Mouse (Mus musculus): ENCODE measurements around the gene Dnajb12. TPM values are rescaled to one million over a fixed set of nuclear protein-coding genes. Genes with fewer than 3 reads are reported as not detected.
A peak's percentile ranks its signal among the peaks of the same experiment; 100 is the strongest.

Dnajb12 gene
- polyA plus RNA-seq, 1 experiment from 2014 or later: 31.4 TPM

DNA sequence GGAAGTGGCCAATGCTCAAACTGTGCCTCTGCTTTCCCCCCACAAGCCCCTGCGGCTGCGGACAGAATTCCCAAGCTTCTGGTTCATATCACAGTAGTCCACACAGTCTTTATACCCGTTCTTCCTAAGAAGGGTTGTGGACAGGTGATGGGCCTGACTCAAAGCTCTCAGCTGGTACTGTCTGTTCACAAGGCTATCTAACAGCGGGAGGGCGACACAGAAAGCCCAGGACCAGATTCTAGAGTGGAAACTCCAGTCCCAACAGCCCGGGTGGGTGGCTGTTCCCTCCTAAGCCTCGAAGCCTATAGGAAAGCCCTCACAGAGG lies 41.1 kb downstream of the Dnajb12 start:
- H3K4me3 ChIP-seq: peak overlapping the region; percentile 40
- no peaks in the 10 kb centered on the region for H3K36me3 ChIP-seq
- ATAC-seq (ENCODE audit: insufficient number of reproducible peaks, low FRiP score): no peak
- H3K4me2 ChIP-seq: peak overlapping the region; percentile 71
- peak overlapping the region; percentile 72 for H3K27ac ChIP-seq (ENCODE audit: poor library complexity, severe bottlenecking)
- WGBS: 23% methylated on average over 7 of the region's 7 CpGs
- H3K9me3 ChIP-seq (replicated peaks): no peaks in the 10 kb centered on the region
- no peaks in the 10 kb centered on the region for H3K27me3 ChIP-seq (replicated peaks)
- peaks cover 55% of the 10 kb centered on the region for H3K4me1 ChIP-seq (replicated peaks)
- peak overlapping the region; percentile 61 for H3K9ac ChIP-seq

- peak overlapping the region; percentile 71 for H3K4me2 ChIP-seq
- ATAC-seq (ENCODE audit: insufficient number of reproducible peaks, low FRiP score): peak; percentile 78
- no peaks in the 10 kb centered on the region for H3K9me3 ChIP-seq (replicated peaks)
- 7% methylated on average over 33 of the region's 33 CpGs for WGBS
- H3K4me1 ChIP-seq (replicated peaks): peaks cover 49% of the 10 kb centered on the region
- no peaks in the 10 kb centered on the region for H3K36me3 ChIP-seq
- H3K4me3 ChIP-seq: peak overlapping the region; percentile 40
- H3K9ac ChIP-seq: peak overlapping the region; percentile 61
- H3K27ac ChIP-seq (ENCODE audit: poor library complexity, severe bottlenecking): peak overlapping the region; percentile 72
- H3K27me3 ChIP-seq (replicated peaks): no peaks in the 10 kb centered on the region
Measured at GRCm38 (mm10) chr10:59920810-59921681, 41.7 kb downstream of the Dnajb12 start.

- Histone ChIP-seq H3K9me3 (replicated peaks) (no peaks in the 10 kb centered on the region), H3K27ac (ENCODE audit: poor library complexity, severe bottlenecking) (no peak overlapping the region), H3K36me3 (no peaks in the 10 kb centered on the region), H3K27me3 (replicated peaks) (no peaks in the 10 kb centered on the region), H3K9ac (no peak overlapping the region), H3K4me1 (replicated peaks) (peaks cover 34% of the 10 kb centered on the region), H3K4me3 (no peak overlapping the region), H3K4me2 (no peak overlapping the region)
- no peak for ATAC-seq (ENCODE audit: insufficient number of reproducible peaks, low FRiP score)
- WGBS: 79% methylated on average over 2 of the region's 2 CpGs
Measured at GRCm38 (mm10) chr10:59923493-59923892, 44.1 kb downstream of the Dnajb12 start.

- 0 out of 2 replicates have a peak overlapping the region, but pooled peaks have one; percentile 14 for H3K27ac ChIP-seq (ENCODE audit: poor library complexity, severe bottlenecking)
- peaks cover 32% of the 10 kb centered on the region for H3K4me1 ChIP-seq (replicated peaks)
- H3K4me2 ChIP-seq: no peak overlapping the region
- no peak for ATAC-seq (ENCODE audit: insufficient number of reproducible peaks, low FRiP score)
- 20% methylated on average over 3 of the region's 3 CpGs for WGBS
- H3K36me3 ChIP-seq: no peaks in the 10 kb centered on the region
- no peaks in the 10 kb centered on the region for H3K9me3 ChIP-seq (replicated peaks)
- H3K9ac ChIP-seq: 0 out of 2 replicates have a peak overlapping the region, but pooled peaks have one; percentile 31
- H3K27me3 ChIP-seq (replicated peaks): no peaks in the 10 kb centered on the region
- no peak overlapping the region for H3K4me3 ChIP-seq
Measured at GRCm38 (mm10) chr10:59924305-59924704, 44.9 kb downstream of the Dnajb12 start.

- Histone ChIP-seq H3K27ac (ENCODE audit: poor library complexity, severe bottlenecking) (no peak overlapping the region), H3K27me3 (replicated peaks) (no peaks in the 10 kb centered on the region), H3K36me3 (no peaks in the 10 kb centered on the region), H3K9ac (no peak overlapping the region), H3K4me2 (no peak overlapping the region), H3K4me1 (replicated peaks) (peaks cover 7% of the 10 kb centered on the region), H3K9me3 (replicated peaks) (no peaks in the 10 kb centered on the region), H3K4me3 (no peak overlapping the region)
- 79% methylated on average over 7 of the region's 7 CpGs for whole genome bisulfite sequencing
- ATAC-seq (ENCODE audit: insufficient number of reproducible peaks, low FRiP score): no peak
Measured at GRCm38 (mm10) chr10:59929205-59929604, 49.8 kb downstream of the Dnajb12 start.

GRCm38 (mm10) chr10:59930996-59931395 lies 51.6 kb downstream of the Dnajb12 start:
- H3K27ac ChIP-seq (ENCODE audit: poor library complexity, severe bottlenecking): no peak overlapping the region
- H3K36me3 ChIP-seq: no peaks in the 10 kb centered on the region
- 35% methylated on average over 10 of the region's 10 CpGs for WGBS
- ATAC-seq (ENCODE audit: insufficient number of reproducible peaks, low FRiP score): no peak
- no peaks in the 10 kb centered on the region for H3K9me3 ChIP-seq (replicated peaks)
- H3K4me3 ChIP-seq: no peak overlapping the region
- H3K4me1 ChIP-seq (replicated peaks): peaks cover 4% of the 10 kb centered on the region; the same call in 1 of the 2 replicates
- H3K9ac ChIP-seq: no peak overlapping the region
- no peaks in the 10 kb centered on the region for H3K27me3 ChIP-seq (replicated peaks)
- H3K4me2 ChIP-seq: no peak overlapping the region

- Histone ChIP-seq H3K9me3 (replicated peaks) (no peaks in the 10 kb centered on the region), H3K4me3 (no peak overlapping the region), H3K27ac (ENCODE audit: poor library complexity, severe bottlenecking) (no peak overlapping the region), H3K4me1 (replicated peaks) (peaks cover 11% of the 10 kb centered on the region), H3K9ac (no peak overlapping the region), H3K27me3 (replicated peaks) (no peaks in the 10 kb centered on the region), H3K36me3 (no peaks in the 10 kb centered on the region), H3K4me2 (no peak overlapping the region)
- no peak for ATAC-seq (ENCODE audit: insufficient number of reproducible peaks, low FRiP score)
- 60% methylated on average over 6 of the region's 6 CpGs for WGBS
Measured at GRCm38 (mm10) chr10:59932521-59932920, 53.2 kb downstream of the Dnajb12 start.

DNA sequence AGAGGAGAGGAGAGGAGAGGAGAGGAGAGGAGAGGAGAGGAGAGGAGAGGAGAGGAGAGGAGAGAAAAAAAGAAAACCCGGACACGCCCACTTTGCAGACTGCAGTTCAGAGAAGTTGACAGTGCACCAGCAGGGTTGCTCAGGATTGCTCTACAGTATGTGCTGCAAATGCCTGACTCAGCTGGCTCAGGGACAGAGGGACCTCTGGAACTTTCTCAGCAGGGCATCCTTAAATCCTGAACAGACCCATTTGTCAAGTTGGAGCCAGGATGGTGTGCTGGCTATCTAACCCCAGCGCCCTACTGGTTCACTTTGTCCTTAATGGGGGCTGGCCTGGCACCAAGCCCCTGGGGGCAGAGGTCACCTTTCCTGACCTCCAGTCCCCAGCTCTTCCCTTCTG lies 54.7 kb downstream of the Dnajb12 start:
- Histone ChIP-seq H3K4me2 (no peak overlapping the region), H3K4me3 (no peak overlapping the region), H3K36me3 (no peaks in the 10 kb centered on the region), H3K27me3 (replicated peaks) (no peaks in the 10 kb centered on the region), H3K9me3 (replicated peaks) (no peaks in the 10 kb centered on the region), H3K27ac (ENCODE audit: poor library complexity, severe bottlenecking) (no peak overlapping the region), H3K4me1 (replicated peaks) (peaks cover 11% of the 10 kb centered on the region), H3K9ac (no peak overlapping the region)
- WGBS: 51% methylated on average over 3 of the region's 3 CpGs
- no peak for ATAC-seq (ENCODE audit: insufficient number of reproducible peaks, low FRiP score)

GRCm38 (mm10) chr10:59936058-59936856 lies 56.9 kb downstream of the Dnajb12 start:
- H3K27me3 ChIP-seq (replicated peaks): no peaks in the 10 kb centered on the region
- peaks cover 11% of the 10 kb centered on the region for H3K4me1 ChIP-seq (replicated peaks)
- H3K9ac ChIP-seq: no peak overlapping the region
- no peak overlapping the region; the same call in 1 of the 2 replicates for H3K27ac ChIP-seq (ENCODE audit: poor library complexity, severe bottlenecking)
- 37% methylated on average over 8 of the region's 8 CpGs for WGBS
- H3K4me2 ChIP-seq: no peak overlapping the region
- no peaks in the 10 kb centered on the region for H3K9me3 ChIP-seq (replicated peaks)
- ATAC-seq (ENCODE audit: insufficient number of reproducible peaks, low FRiP score): no peak
- no peak overlapping the region for H3K4me3 ChIP-seq
- no peaks in the 10 kb centered on the region for H3K36me3 ChIP-seq

GRCm38 (mm10) chr10:59938662-59939061 lies 59.3 kb downstream of the Dnajb12 start:
- Histone ChIP-seq H3K4me1 (replicated peaks) (peaks cover 26% of the 10 kb centered on the region), H3K4me2 (no peak overlapping the region), H3K4me3 (no peak overlapping the region), H3K9ac (no peak overlapping the region), H3K36me3 (no peaks in the 10 kb centered on the region), H3K9me3 (replicated peaks) (no peaks in the 10 kb centered on the region), H3K27me3 (replicated peaks) (no peaks in the 10 kb centered on the region), H3K27ac (ENCODE audit: poor library complexity, severe bottlenecking) (no peak overlapping the region)
- no peak for ATAC-seq (ENCODE audit: insufficient number of reproducible peaks, low FRiP score)
- WGBS: 80% methylated on average over 5 of the region's 5 CpGs

GRCm38 (mm10) chr10:59939081-59939480 lies 59.7 kb downstream of the Dnajb12 start:
- no peak for ATAC-seq (ENCODE audit: insufficient number of reproducible peaks, low FRiP score)
- 74% methylated on average over 1 of the region's 1 CpGs for WGBS
- peaks cover 29% of the 10 kb centered on the region for H3K4me1 ChIP-seq (replicated peaks)
- H3K27ac ChIP-seq (ENCODE audit: poor library complexity, severe bottlenecking): no peak overlapping the region
- no peak overlapping the region for H3K9ac ChIP-seq
- H3K27me3 ChIP-seq (replicated peaks): no peaks in the 10 kb centered on the region
- H3K36me3 ChIP-seq: no peaks in the 10 kb centered on the region
- no peaks in the 10 kb centered on the region for H3K9me3 ChIP-seq (replicated peaks)
- H3K4me3 ChIP-seq: no peak overlapping the region
- no peak overlapping the region for H3K4me2 ChIP-seq
